24 mouse cellular contexts compared by ENCODE assay signal in genomic region chr2:49815696-49816320, GRCm38 (mm10). TPM values are rescaled to one million over a fixed set of nuclear protein-coding genes. Genes with fewer than 3 reads are reported as not detected.
DNase-seq lines count a peak whose midpoint lies in the region; ATAC-seq lines count a peak whose summit lies in the region.
"Had no signal": no experiment of that assay in that cellular context is flagged by ENCODE, and none has a peak within 500 bp of the region (broad histone marks: within the 10 kb centered on the region; RNA-seq: fewer than 3 reads in every experiment).

No protein-coding gene starts in this region.

- peak; percentile 70 for DNase-seq in heart, adult 11 months
- peak; percentile 54 for DNase-seq in midbrain, embryonic 11.5 days (ENCODE audit: low spot score, missing footprints)
- no peak for DNase-seq in midbrain, embryonic 10.5 days (ENCODE audit: low spot score)
- no peak for DNase-seq in frontal cortex, postnatal 25 days (ENCODE audit: low spot score in 2 of 2)
- no peak for DNase-seq in layer of hippocampus, adult 8-10 months (ENCODE audit: low spot score in 2 of 2)
- DNase-seq: adrenal gland, adult 8-10 months; adrenal gland, postnatal 36 days; B cell, adult 2 months; cerebellum, adult 2 months; cerebellum, postnatal 10 days; forebrain, postnatal 0 days; gastrocnemius, adult 2 months; gastrocnemius, postnatal 25 days; heart, adult 18-20 months; heart, postnatal 14 days had no signal

- H3K36me3 ChIP-seq in heart, embryonic 11.5 days (ENCODE audit: control insufficient read depth, insufficient read depth, low read length): no peaks in the 10 kb centered on the region
- H3K36me3 ChIP-seq in midbrain, embryonic 11.5 days (ENCODE audit: control insufficient read depth, insufficient read depth, low read length): no peaks in the 10 kb centered on the region
- no peaks in the 10 kb centered on the region for H3K36me3 ChIP-seq in midbrain, embryonic 10.5 days
- H3K36me3 ChIP-seq in midbrain, embryonic 15.5 days (replicated peaks): no peaks in the 10 kb centered on the region
- no peaks in the 10 kb centered on the region for H3K36me3 ChIP-seq in stomach, embryonic 16.5 days (ENCODE audit: control insufficient read depth, insufficient read depth, low read length)
- H3K36me3 ChIP-seq: embryonic facial prominence, embryonic 10.5 days; G1E; heart, embryonic 10.5 days; heart, embryonic 15.5 days had no signal

- no peaks in the 10 kb centered on the region for H3K4me1 ChIP-seq in heart, embryonic 11.5 days (ENCODE audit: control insufficient read depth, insufficient read depth, low read length)
- no peaks in the 10 kb centered on the region for H3K4me1 ChIP-seq in midbrain, embryonic 11.5 days (ENCODE audit: control insufficient read depth, insufficient read depth, low read length)
- H3K4me1 ChIP-seq in midbrain, embryonic 10.5 days: peaks cover 4% of the 10 kb centered on the region; the same call in 1 of the 2 replicates
- H3K4me1 ChIP-seq in midbrain, embryonic 15.5 days: peaks cover 9% of the 10 kb centered on the region
- peaks cover 30% of the 10 kb centered on the region for H3K4me1 ChIP-seq in stomach, embryonic 16.5 days (ENCODE audit: control insufficient read depth, insufficient read depth, low read length)

- H3K27ac ChIP-seq in heart, embryonic 11.5 days (ENCODE audit: low read depth, low read length): no peak overlapping the region
- no peak overlapping the region for H3K27ac ChIP-seq in midbrain, embryonic 11.5 days (ENCODE audit: low read depth, low read length)
- H3K27ac ChIP-seq in midbrain, embryonic 10.5 days (replicated peaks): no peak overlapping the region
- H3K27ac ChIP-seq in midbrain, embryonic 15.5 days: no peak overlapping the region
- peak overlapping the region; percentile 81 for H3K27ac ChIP-seq in stomach, embryonic 16.5 days (ENCODE audit: low read length)
- H3K27ac ChIP-seq: embryonic facial prominence, embryonic 10.5 days; forebrain, embryonic 13.5 days; gastrocnemius, adult 2 months; heart, embryonic 10.5 days; heart, embryonic 15.5 days had no signal

- 49% methylated on average over 3 of the region's 3 CpGs for WGBS in heart, embryonic 11.5 days (ENCODE audit: insufficient replicate concordance)
- WGBS in midbrain, embryonic 11.5 days: 71% methylated on average over 3 of the region's 3 CpGs
- 75% methylated on average over 3 of the region's 3 CpGs for WGBS in midbrain, embryonic 10.5 days
- 63% methylated on average over 3 of the region's 3 CpGs for WGBS in midbrain, embryonic 15.5 days
- WGBS in stomach, embryonic 16.5 days: 50% methylated on average over 3 of the region's 3 CpGs

- H3K27me3 ChIP-seq in heart, embryonic 11.5 days (ENCODE audit: control insufficient read depth, insufficient read depth, low read length): no peaks in the 10 kb centered on the region
- H3K27me3 ChIP-seq in midbrain, embryonic 11.5 days (ENCODE audit: control insufficient read depth, insufficient read depth, low read length): no peaks in the 10 kb centered on the region
- no peaks in the 10 kb centered on the region; the same call in 1 of the 2 replicates for H3K27me3 ChIP-seq in midbrain, embryonic 10.5 days (ENCODE audit: low read depth, poor library complexity, severe bottlenecking)
- no peaks in the 10 kb centered on the region for H3K27me3 ChIP-seq in midbrain, embryonic 15.5 days (replicated peaks)
- H3K27me3 ChIP-seq in stomach, embryonic 16.5 days (ENCODE audit: control insufficient read depth, insufficient read depth, low read length): no peaks in the 10 kb centered on the region
- H3K27me3 ChIP-seq: forebrain, embryonic 13.5 days; heart, embryonic 15.5 days had no signal

- H3K4me2 ChIP-seq in heart, embryonic 11.5 days: no peak overlapping the region
- no peak overlapping the region for H3K4me2 ChIP-seq in midbrain, embryonic 11.5 days
- H3K4me2 ChIP-seq in midbrain, embryonic 15.5 days: no peak overlapping the region
- no peak overlapping the region for H3K4me2 ChIP-seq in stomach, embryonic 16.5 days (ENCODE audit: low read depth, low read length)
- H3K4me2 ChIP-seq: forebrain, embryonic 13.5 days; heart, embryonic 15.5 days had no signal

- H3K4me3 ChIP-seq in heart, embryonic 11.5 days (ENCODE audit: low read depth, low read length): no peak overlapping the region
- H3K4me3 ChIP-seq in midbrain, embryonic 11.5 days (ENCODE audit: low read depth, low read length): no peak overlapping the region
- no peak overlapping the region for H3K4me3 ChIP-seq in midbrain, embryonic 10.5 days
- H3K4me3 ChIP-seq in midbrain, embryonic 15.5 days: no peak overlapping the region
- H3K4me3 ChIP-seq in stomach, embryonic 16.5 days (replicated peaks; ENCODE audit: low read length): no peak overlapping the region
- H3K4me3 ChIP-seq: embryonic facial prominence, embryonic 10.5 days; forebrain, embryonic 13.5 days; gastrocnemius, adult 2 months; heart, embryonic 10.5 days; heart, embryonic 15.5 days had no signal

- H3K9ac ChIP-seq in heart, embryonic 11.5 days (ENCODE audit: low read depth, low read length): no peak overlapping the region
- no peak overlapping the region for H3K9ac ChIP-seq in midbrain, embryonic 11.5 days (ENCODE audit: low read length)
- H3K9ac ChIP-seq in midbrain, embryonic 15.5 days: no peak overlapping the region
- no peak overlapping the region for H3K9ac ChIP-seq in stomach, embryonic 16.5 days (ENCODE audit: low read length)
- H3K9ac ChIP-seq: forebrain, embryonic 13.5 days; forebrain, postnatal 0 days; heart, embryonic 15.5 days had no signal

- ATAC-seq in heart, embryonic 11.5 days (replicated peaks; ENCODE audit: insufficient number of reproducible peaks, low FRiP score, low TSS enrichment): no peak
- 0 out of 2 replicates have a peak, but pooled peaks have one; percentile 64 for ATAC-seq in midbrain, embryonic 11.5 days (ENCODE audit: low FRiP score)
- 0 out of 2 replicates have a peak, but pooled peaks have one; percentile 51 for ATAC-seq in midbrain, embryonic 15.5 days (replicated peaks)
- peak; percentile 90 for ATAC-seq in stomach, embryonic 16.5 days (ENCODE audit: insufficient read depth, low FRiP score)
- ATAC-seq: CD4-positive, CD25-positive, alpha-beta regulatory T cell, adult 4 months; forebrain, embryonic 13.5 days; forebrain, postnatal 0 days had no signal

- H3K9me3 ChIP-seq in heart, embryonic 11.5 days (replicated peaks; ENCODE audit: control insufficient read depth, low read length): no peaks in the 10 kb centered on the region
- H3K9me3 ChIP-seq in midbrain, embryonic 11.5 days (ENCODE audit: control insufficient read depth, low read length): no peaks in the 10 kb centered on the region
- no peaks in the 10 kb centered on the region for H3K9me3 ChIP-seq in midbrain, embryonic 10.5 days (replicated peaks)
- no peaks in the 10 kb centered on the region for H3K9me3 ChIP-seq in midbrain, embryonic 15.5 days
- H3K9me3 ChIP-seq in stomach, embryonic 16.5 days (replicated peaks; ENCODE audit: control insufficient read depth, low read length): no peaks in the 10 kb centered on the region
- H3K9me3 ChIP-seq: embryonic facial prominence, embryonic 10.5 days; forebrain, embryonic 13.5 days; heart, embryonic 10.5 days; heart, embryonic 15.5 days had no signal

RNA-seq across cellular contexts. Expression of gene Lypd6b, which starts 28.3 kb away (rescaled TPM):
- polyA plus RNA-seq in heart, embryonic 11.5 days (2014; fragmentation: Nextera tagmentation; extraction: Ambion mirVana): 1.3 and 1.9 TPM in 2 replicates
- 0.36 and 0.87 TPM in 2 replicates for polyA plus RNA-seq in midbrain, embryonic 11.5 days (2014; fragmentation: Nextera tagmentation; extraction: Ambion mirVana)
- 0.53 and 0.93 TPM in 2 replicates for polyA plus RNA-seq in midbrain, embryonic 10.5 days (2016; fragmentation: Nextera tagmentation; extraction: Ambion mirVana)
- polyA plus RNA-seq in midbrain, embryonic 15.5 days (2015; fragmentation: Nextera tagmentation; extraction: Ambion mirVana): 12.6 and 13.7 TPM in 2 replicates
- polyA plus RNA-seq in stomach, embryonic 16.5 days (2015; fragmentation: Nextera tagmentation; extraction: Ambion mirVana): 20.8 and 26.4 TPM in 2 replicates
- total RNA-seq in layer of hippocampus, adult 8-10 months (2022): 1 to 10 TPM; 3.7 to 6.0 (median 4.4) TPM
- total RNA-seq: gastrocnemius, adult 2 months; gastrocnemius, postnatal 25 days had no signal
- polyA plus RNA-seq: G1E had no signal

Comparison
In these comparisons a context has a peak if more than half of its experiments do, and no peak if none do; other contexts are left out.
1. DNase-seq: peak in heart, adult 11 months (single experiment) and midbrain, embryonic 11.5 days (single experiment); none in midbrain, embryonic 10.5 days (single experiment), frontal cortex, postnatal 25 days (0 of 2) and layer of hippocampus, adult 8-10 months (0 of 2).